Mouse (Mus musculus) forebrain, embryonic 15.5 days (tissue): ENCODE measurements around the gene Prdm2. TPM values are rescaled to one million over a fixed set of nuclear protein-coding genes. Genes with fewer than 3 reads are reported as not detected.

ENCODE experiments used
- ATAC-seq: fragments of 200-750 bp; cut with Nextera tagmentation; replicated peaks from 2 replicates; pipeline ENCODE4 v1.8.0; 2017; ENCODE audit warnings: mild to moderate bottlenecking, moderate TSS enrichment, moderate library complexity
- H3K27ac ChIP-seq: fragments of 300-500 bp; sonication (generic); replicated peaks from 2 replicates; pipeline ENCODE4 v1.5.1; 2015; ENCODE audit warnings: mild to moderate bottlenecking, inconsistent platforms
- H3K27me3 ChIP-seq: fragments of 300-500 bp; sonication (generic); 2 replicates; pipeline ENCODE4 v1.6.1; 2015; ENCODE audit warnings: inconsistent platforms
- H3K36me3 ChIP-seq: fragments of 300-500 bp; sonication (generic); 2 replicates; pipeline ENCODE4 v1.6.1; 2015; ENCODE audit warnings: mild to moderate bottlenecking, inconsistent platforms
- H3K4me1 ChIP-seq: fragments of 300-500 bp; sonication (generic); 2 replicates; pipeline ENCODE4 v1.6.1; 2015; ENCODE audit warnings: inconsistent platforms
- H3K4me2 ChIP-seq: fragments of 300-500 bp; sonication (generic); replicated peaks from 2 replicates; pipeline ENCODE4 v1.6.1; 2015; ENCODE audit warnings: mild to moderate bottlenecking, inconsistent platforms
- H3K4me3 ChIP-seq: fragments of 300-500 bp; sonication (generic); 2 replicates; pipeline ENCODE4 v1.5.1; 2015; ENCODE audit warnings: mild to moderate bottlenecking, inconsistent platforms
- H3K9ac ChIP-seq: fragments of 300-500 bp; sonication (generic); replicated peaks from 2 replicates; pipeline ENCODE4 v1.6.1; 2015; ENCODE audit warnings: mild to moderate bottlenecking, inconsistent platforms
- H3K9me3 ChIP-seq: fragments of 300-500 bp; sonication (generic); 2 replicates; pipeline ENCODE4 v1.6.1; 2016; ENCODE audit warnings: inconsistent platforms
- WGBS: fragments of 180-500 bp; shearing (Covaris S2); methylation state at CpG from one replicate; pipeline ENCODE4 v1.1.7; 2015; ENCODE audit warnings: mixed read lengths; 5-methylcytosine and 5-hydroxymethylcytosine counted together
- polyA plus RNA-seq: library from polyadenylated mRNA; unstranded; fragments of >200 nt; fragmentation: Nextera tagmentation; extraction: Ambion mirVana; gene quantifications from 2 replicates; pipeline ENCODE4 v1.2.1, GENCODE M21; 2015

Prdm2 gene
- polyA plus RNA-seq, 1 experiment from 2014 or later = 16.9 TPM

DNA sequence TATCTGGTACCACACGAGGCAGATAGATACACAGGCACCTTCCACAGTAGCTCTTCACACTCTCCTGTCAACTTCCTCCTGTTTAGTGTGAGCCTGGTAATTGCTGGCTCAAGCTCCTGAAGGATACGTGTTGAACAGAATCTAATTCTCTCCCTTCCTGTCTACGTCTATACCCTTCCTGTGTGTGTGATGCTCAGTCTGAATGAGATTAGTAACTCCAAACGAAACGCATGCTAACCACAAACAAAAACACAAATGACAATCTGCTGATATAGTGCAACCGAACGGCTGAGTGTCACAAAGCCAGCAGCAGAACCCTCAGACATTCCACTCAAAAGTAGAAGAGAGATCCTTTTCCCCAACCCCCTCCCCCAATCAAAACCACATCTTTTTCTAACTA, 69.2 kb downstream of the Prdm2 start:
- ATAC-seq = no peak
- peaks cover 25% of the 10 kb centered on the region for H3K4me1 ChIP-seq
- H3K36me3 ChIP-seq = peaks cover 18% of the 10 kb centered on the region; the same call in 1 of the 2 replicates
- H3K27me3 ChIP-seq = no peaks in the 10 kb centered on the region
- no peak overlapping the region for H3K9ac ChIP-seq
- H3K27ac ChIP-seq = no peak overlapping the region
- 57% methylated on average over 7 of the region's 7 CpGs for WGBS
- no peaks in the 10 kb centered on the region for H3K9me3 ChIP-seq
- H3K4me2 ChIP-seq = no peak overlapping the region
- H3K4me3 ChIP-seq = no peak overlapping the region

DNA sequence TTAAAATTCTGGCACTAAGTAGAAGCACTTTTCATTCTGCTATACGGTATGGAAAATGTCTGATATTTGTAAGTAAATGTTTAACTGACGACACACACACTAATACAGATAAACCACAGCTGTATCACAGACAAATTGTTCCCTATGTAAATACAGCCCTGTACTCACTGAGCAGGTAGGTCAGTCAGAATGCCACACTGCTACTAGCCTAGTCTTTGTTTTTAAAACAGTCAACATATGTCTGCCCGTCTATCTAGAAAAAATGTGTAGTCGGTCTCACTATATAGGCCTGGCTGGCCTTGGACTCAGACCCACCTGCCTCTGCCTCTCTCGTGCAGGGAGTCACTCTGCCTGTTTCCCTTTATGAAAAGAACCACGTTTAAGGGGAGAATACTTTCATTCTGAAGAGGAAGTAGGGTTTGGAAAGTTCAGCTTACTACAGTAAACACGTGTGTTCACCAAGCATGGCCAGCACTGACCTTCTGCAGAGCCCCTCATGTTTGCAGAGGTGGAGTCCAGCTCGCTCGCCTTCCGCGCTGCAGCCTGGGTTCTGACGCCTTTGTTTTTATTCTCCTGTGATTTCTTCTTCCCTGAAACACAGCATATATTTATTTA, 71.0 kb downstream of the Prdm2 start:
- H3K36me3 ChIP-seq = peaks cover 23% of the 10 kb centered on the region; the same call in 1 of the 2 replicates
- no peaks in the 10 kb centered on the region for H3K27me3 ChIP-seq
- no peaks in the 10 kb centered on the region for H3K9me3 ChIP-seq
- H3K4me1 ChIP-seq = peaks cover 16% of the 10 kb centered on the region
- no peak overlapping the region for H3K4me2 ChIP-seq
- ATAC-seq = no peak
- H3K4me3 ChIP-seq = no peak overlapping the region
- no peak overlapping the region for H3K27ac ChIP-seq
- 85% methylated on average over 12 of the region's 12 CpGs for WGBS
- no peak overlapping the region for H3K9ac ChIP-seq

DNA sequence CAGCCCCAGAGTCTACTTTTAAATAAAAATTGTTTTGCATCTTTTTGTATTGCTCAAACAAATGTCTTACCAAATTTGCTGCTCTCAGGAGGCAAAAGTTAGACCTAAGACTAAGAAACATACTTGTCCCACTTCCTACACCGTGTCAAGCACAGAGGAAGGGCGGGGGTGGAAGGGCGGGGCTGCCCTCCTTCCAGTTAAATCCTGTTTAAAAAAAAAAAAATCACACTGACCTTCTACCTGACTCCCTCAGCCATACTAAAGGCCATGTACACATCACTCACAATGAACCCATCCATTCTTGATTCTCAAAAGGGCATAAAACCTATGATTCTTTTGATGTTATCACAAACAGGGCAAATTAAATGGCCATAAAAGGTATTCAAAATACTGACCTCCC, 71.9 kb downstream of the Prdm2 start:
- no peak overlapping the region for H3K27ac ChIP-seq
- no peak overlapping the region for H3K4me3 ChIP-seq
- H3K27me3 ChIP-seq = no peaks in the 10 kb centered on the region
- ATAC-seq = no peak
- H3K36me3 ChIP-seq = peaks cover 28% of the 10 kb centered on the region
- no peak overlapping the region for H3K4me2 ChIP-seq
- no peaks in the 10 kb centered on the region for H3K9me3 ChIP-seq
- H3K9ac ChIP-seq = no peak overlapping the region
- WGBS = 99% methylated on average over 3 of the region's 3 CpGs
- peaks cover 10% of the 10 kb centered on the region; the same call in 1 of the 2 replicates for H3K4me1 ChIP-seq

DNA sequence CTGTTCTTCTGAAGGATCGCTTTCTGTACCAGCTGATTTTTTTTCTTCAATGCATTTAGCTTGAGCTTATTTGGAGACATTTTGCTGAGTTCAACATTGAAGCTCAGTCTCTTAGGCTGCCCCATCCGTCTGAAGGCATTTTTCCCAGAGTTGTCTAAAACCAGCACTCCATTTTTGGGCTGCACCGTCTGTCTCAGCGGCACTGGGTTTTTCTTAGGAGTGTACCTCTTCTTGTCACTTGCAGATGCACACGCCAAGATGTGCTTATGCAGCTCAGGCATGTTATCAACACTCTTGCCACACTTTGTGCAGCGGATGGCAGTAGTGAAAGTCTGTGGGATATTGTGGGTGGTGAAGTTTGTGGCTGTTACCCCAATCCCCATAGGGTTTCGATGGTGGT, 80.4 kb downstream of the Prdm2 start:
- no peaks in the 10 kb centered on the region for H3K27me3 ChIP-seq
- no peaks in the 10 kb centered on the region for H3K9me3 ChIP-seq
- no peaks in the 10 kb centered on the region for H3K4me1 ChIP-seq
- 95% methylated on average over 7 of the region's 7 CpGs for WGBS
- H3K4me2 ChIP-seq = no peak overlapping the region
- H3K9ac ChIP-seq = no peak overlapping the region
- no peak overlapping the region for H3K27ac ChIP-seq
- peaks cover 76% of the 10 kb centered on the region for H3K36me3 ChIP-seq
- H3K4me3 ChIP-seq = no peak overlapping the region
- no peak for ATAC-seq

DNA sequence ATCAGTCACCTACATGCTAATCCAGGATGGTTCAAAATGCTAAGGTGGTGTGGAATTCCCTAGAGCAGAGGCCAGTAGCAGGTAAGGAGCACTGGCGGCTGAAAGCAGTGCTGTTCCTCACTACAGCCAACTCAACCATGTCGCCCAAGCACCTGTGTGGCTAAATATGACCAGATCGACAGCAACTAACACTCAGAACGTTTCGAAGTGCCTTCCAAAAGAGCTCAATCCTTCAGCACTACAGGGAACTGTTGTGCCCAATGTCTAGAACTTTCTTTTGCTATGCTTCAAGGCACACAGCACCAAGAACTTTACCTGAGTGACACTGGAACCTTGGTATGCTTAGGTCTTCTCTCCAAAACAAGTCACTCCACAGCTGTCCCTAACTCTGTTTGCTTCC, 82.4 kb downstream of the Prdm2 start:
- no peak for ATAC-seq
- Histone ChIP-seq H3K9ac (no peak overlapping the region), H3K4me1 (peaks cover 15% of the 10 kb centered on the region), H3K36me3 (peaks cover 65% of the 10 kb centered on the region), H3K4me2 (no peak overlapping the region), H3K9me3 (no peaks in the 10 kb centered on the region), H3K27me3 (no peaks in the 10 kb centered on the region), H3K4me3 (no peak overlapping the region), H3K27ac (no peak overlapping the region)
- WGBS = 95% methylated on average over 5 of the region's 5 CpGs

DNA sequence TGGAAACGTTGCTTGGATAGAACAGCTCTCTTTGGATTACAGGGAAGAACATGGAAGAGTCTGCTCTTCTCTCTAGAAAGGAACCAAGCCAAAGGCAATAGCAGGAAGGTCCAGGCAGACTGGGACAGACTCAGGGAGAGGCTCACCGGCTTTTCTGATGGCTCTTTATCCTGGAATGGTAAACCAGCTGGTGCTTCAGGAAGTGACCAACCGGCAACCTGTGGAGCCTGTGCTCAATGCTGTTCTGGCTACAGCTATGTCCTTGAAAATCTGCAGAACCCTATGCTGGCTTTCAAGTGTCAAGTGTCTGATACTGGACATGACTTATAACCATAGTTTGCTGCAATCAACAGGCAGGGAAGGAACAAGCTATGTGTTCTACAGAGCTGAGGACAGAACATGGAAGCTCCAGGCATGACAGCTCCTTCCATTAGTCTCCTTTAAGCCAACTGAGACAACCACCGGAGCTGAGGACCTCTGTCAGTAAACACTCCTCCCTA, 83.5 kb downstream of the Prdm2 start:
- H3K9me3 ChIP-seq = no peaks in the 10 kb centered on the region
- ATAC-seq = no peak
- H3K9ac ChIP-seq = no peak overlapping the region
- WGBS = 94% methylated on average over 4 of the region's 4 CpGs
- H3K27me3 ChIP-seq = no peaks in the 10 kb centered on the region
- H3K36me3 ChIP-seq = peaks cover 54% of the 10 kb centered on the region
- no peak overlapping the region for H3K27ac ChIP-seq
- H3K4me2 ChIP-seq = no peak overlapping the region
- H3K4me3 ChIP-seq = no peak overlapping the region
- H3K4me1 ChIP-seq = peaks cover 15% of the 10 kb centered on the region

DNA sequence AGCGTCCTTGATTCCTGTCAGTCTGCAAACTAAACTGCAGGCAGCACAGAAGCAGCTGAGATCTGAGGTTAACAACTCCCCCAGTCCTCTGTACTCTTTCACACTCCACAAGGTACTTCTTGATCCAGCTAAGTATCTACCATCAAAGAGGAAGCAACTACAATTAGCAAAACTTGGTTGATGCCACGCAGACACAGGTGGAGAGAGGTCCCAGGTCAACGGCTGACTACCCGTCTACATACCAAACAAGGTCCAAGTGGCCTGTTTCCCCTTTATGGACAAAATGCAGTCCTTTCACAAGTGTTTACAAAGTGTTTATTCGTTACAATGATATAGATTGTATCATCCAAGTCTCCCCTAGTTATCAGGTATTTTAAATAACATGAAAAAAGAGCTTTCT, 85.6 kb downstream of the Prdm2 start:
- Histone ChIP-seq H3K4me1 (peaks cover 15% of the 10 kb centered on the region), H3K4me2 (no peak overlapping the region), H3K27ac (no peak overlapping the region), H3K9ac (no peak overlapping the region), H3K36me3 (peaks cover 33% of the 10 kb centered on the region), H3K9me3 (no peaks in the 10 kb centered on the region), H3K4me3 (no peak overlapping the region), H3K27me3 (no peaks in the 10 kb centered on the region)
- ATAC-seq = no peak
- WGBS = 92% methylated on average over 5 of the region's 5 CpGs

DNA sequence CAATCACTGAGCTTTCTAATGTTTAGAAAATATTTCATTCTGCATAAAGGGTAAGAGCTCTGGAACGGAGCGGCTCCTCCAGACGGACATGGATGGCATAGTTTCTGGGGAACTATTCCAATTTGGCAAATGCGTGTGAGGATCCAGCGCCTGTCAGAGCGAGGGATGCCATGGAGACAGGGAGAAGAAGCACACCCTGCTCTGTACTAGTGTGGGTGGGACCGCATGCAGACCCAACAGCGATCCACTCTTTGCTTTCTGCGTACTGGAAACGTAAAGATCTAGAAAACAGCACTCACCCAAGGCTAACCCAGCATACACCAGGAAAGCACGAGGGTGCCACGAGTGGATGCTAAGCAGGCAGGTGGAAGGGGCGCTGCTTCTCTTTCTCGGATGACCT, 86.3 kb downstream of the Prdm2 start:
- Histone ChIP-seq H3K9ac (no peak overlapping the region), H3K4me1 (peaks cover 15% of the 10 kb centered on the region), H3K27me3 (no peaks in the 10 kb centered on the region), H3K9me3 (no peaks in the 10 kb centered on the region), H3K36me3 (peaks cover 27% of the 10 kb centered on the region), H3K27ac (no peak overlapping the region), H3K4me2 (no peak overlapping the region), H3K4me3 (no peak overlapping the region)
- peak; percentile 60; the same call in 1 of the 2 replicates for ATAC-seq
- WGBS = 84% methylated on average over 14 of the region's 14 CpGs

DNA sequence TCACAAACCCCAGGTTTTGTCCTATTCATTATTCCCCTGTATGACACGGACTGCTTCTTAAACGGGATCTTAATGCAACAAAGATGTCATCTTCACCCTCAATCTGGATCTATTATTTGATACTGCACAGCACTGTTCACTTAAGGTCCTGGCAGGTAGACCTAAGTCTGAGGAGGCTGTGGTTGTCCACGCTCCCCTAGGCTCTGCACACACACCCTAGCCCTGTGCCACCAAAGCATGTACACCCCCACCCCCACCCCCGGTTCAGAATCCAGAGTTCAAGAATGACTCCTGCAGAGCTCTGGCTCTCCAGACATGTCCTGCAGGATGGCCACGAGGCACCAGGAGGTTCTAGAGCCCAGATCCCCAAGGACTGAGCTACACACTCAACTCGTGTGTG, 87.5 kb downstream of the Prdm2 start:
- no peak overlapping the region for H3K4me2 ChIP-seq
- no peak overlapping the region for H3K9ac ChIP-seq
- peaks cover 17% of the 10 kb centered on the region for H3K36me3 ChIP-seq
- no peak overlapping the region for H3K4me3 ChIP-seq
- 83% methylated on average over 6 of the region's 6 CpGs for WGBS
- H3K27ac ChIP-seq = no peak overlapping the region
- H3K9me3 ChIP-seq = no peaks in the 10 kb centered on the region
- peaks cover 19% of the 10 kb centered on the region for H3K4me1 ChIP-seq
- ATAC-seq = no peak
- no peaks in the 10 kb centered on the region for H3K27me3 ChIP-seq

DNA sequence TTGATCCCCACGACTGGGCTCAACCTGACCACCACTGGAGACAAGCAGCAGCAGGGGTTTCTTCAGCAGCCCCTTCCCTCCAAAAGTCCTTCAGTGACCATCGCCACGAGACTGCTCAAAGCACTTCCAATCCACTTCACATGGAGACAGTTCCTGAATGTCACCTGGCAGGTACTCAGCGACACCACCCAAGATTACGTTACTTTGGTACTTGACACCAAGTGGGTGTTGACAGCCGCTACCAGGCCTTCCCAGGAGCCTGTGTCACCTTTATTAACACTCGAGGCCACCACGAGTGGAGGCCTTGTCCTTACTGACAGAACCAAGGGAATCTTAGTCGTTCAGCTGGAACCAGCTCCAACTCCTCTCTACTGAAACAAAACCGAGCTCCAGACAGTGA, 89.8 kb downstream of the Prdm2 start:
- no peak for ATAC-seq
- no peak overlapping the region for H3K4me3 ChIP-seq
- H3K27me3 ChIP-seq = no peaks in the 10 kb centered on the region
- H3K4me2 ChIP-seq = no peak overlapping the region
- H3K9me3 ChIP-seq = no peaks in the 10 kb centered on the region
- H3K36me3 ChIP-seq = peaks cover 4% of the 10 kb centered on the region; the same call in 1 of the 2 replicates
- H3K4me1 ChIP-seq = peaks cover 33% of the 10 kb centered on the region
- 90% methylated on average over 10 of the region's 10 CpGs for WGBS
- no peak overlapping the region for H3K9ac ChIP-seq
- H3K27ac ChIP-seq = no peak overlapping the region

DNA sequence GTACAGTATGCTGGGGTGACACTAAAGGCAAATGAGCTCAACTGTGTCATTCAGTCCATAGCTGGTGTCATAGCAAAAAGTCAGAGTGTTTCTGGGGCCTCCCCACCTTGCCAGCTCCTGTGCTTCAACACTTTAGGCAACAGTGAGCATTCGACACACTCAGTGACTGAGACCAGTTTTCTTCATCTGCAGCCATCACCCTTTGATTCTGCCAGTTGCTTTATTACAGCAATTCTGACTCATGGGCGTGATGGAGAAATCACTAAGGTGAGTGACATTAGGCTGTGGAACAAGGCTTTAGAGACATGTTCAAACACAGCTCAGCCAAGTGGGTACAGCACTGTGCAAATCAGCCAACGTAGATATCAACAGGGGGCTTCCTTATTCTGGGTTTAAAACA, 91.6 kb downstream of the Prdm2 start:
- Histone ChIP-seq H3K9ac (no peak overlapping the region), H3K36me3 (no peaks in the 10 kb centered on the region), H3K9me3 (no peaks in the 10 kb centered on the region), H3K4me3 (no peak overlapping the region), H3K27ac (no peak overlapping the region), H3K27me3 (no peaks in the 10 kb centered on the region), H3K4me1 (peaks cover 22% of the 10 kb centered on the region), H3K4me2 (no peak overlapping the region)
- 84% methylated on average over 3 of the region's 3 CpGs for WGBS
- no peak for ATAC-seq

DNA sequence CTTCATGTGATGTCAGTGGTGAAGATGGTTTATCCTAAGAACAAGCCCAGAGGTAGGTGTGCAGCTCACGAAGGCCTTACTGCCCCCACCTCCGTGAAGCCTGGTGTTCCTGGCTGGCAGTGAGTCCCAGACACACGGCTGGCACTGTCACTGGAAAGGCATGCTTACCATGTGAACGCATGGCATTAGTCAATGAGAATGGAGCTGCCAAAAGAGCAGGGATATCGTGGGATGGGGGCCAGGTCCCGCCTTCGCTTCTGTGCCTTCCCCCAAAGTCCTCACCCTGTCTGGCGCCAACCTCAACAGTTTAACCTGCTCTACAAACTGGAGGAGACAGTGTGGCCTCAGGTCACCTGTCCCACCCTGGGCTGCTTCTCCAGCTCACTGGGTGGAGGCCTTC, 92.8 kb downstream of the Prdm2 start:
- WGBS = 50% methylated on average over 8 of the region's 8 CpGs
- ATAC-seq = peak; percentile 83
- Histone ChIP-seq H3K9me3 (no peaks in the 10 kb centered on the region), H3K4me2 (no peak overlapping the region), H3K4me3 (no peak overlapping the region), H3K36me3 (no peaks in the 10 kb centered on the region), H3K9ac (no peak overlapping the region), H3K27me3 (no peaks in the 10 kb centered on the region), H3K4me1 (peaks cover 19% of the 10 kb centered on the region), H3K27ac (no peak overlapping the region)

DNA sequence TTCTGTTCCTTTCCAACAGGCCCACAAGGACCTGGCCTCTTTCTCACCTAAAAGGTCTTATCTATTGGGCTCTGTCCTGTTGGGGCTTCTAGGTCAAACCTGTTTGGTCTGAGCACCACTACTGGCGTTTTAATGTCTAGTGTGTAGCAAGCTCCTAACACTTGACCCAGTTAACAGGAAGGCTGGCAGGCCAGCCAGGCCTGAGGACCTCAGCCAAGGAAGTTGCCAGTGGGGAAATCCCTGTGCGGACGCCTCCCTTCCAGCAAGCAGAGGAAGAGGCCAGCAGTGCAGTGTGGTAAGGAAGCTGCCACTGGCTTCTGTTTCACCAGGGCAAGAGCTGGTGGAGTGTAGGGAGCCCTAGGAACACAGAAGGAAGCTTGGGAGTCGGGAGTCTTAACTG, 94.0 kb downstream of the Prdm2 start:
- 56% methylated on average over 4 of the region's 4 CpGs for WGBS
- H3K4me1 ChIP-seq = peaks cover 19% of the 10 kb centered on the region
- no peak overlapping the region for H3K4me3 ChIP-seq
- no peak overlapping the region for H3K9ac ChIP-seq
- H3K27me3 ChIP-seq = no peaks in the 10 kb centered on the region
- no peak for ATAC-seq
- no peaks in the 10 kb centered on the region for H3K36me3 ChIP-seq
- no peak overlapping the region for H3K27ac ChIP-seq
- no peaks in the 10 kb centered on the region for H3K9me3 ChIP-seq
- no peak overlapping the region for H3K4me2 ChIP-seq
